Mouse (Mus musculus) heart, embryonic 13.5 days (tissue): ENCODE results near the gene Mrpl53. TPM values are rescaled to one million over a fixed set of nuclear protein-coding genes. Genes with fewer than 3 reads are reported as not detected.

ENCODE experiments used
- ATAC-seq: fragments of 200-750 bp; cut with Nextera tagmentation; 2 replicates; pipeline ENCODE4 v1.8.0; 2017; ENCODE audit warnings: moderate TSS enrichment; ENCODE audit not compliant: insufficient number of reproducible peaks, low FRiP score, low TSS enrichment; ENCODE audit errors: extremely low read depth
- H3K27ac ChIP-seq: fragments of 300-500 bp; sonication (generic); replicated peaks from 2 replicates; pipeline ENCODE4 v1.5.1; 2015; ENCODE audit warnings: moderate library complexity, mild to moderate bottlenecking, inconsistent platforms
- H3K27me3 ChIP-seq: fragments of 300-500 bp; sonication (generic); replicated peaks from 2 replicates; pipeline ENCODE4 v1.6.1; 2015; ENCODE audit warnings: mild to moderate bottlenecking, inconsistent platforms
- H3K36me3 ChIP-seq: fragments of 300-500 bp; sonication (generic); 2 replicates; pipeline ENCODE4 v1.6.1; 2015; ENCODE audit warnings: mild to moderate bottlenecking, inconsistent platforms
- H3K4me1 ChIP-seq: fragments of 300-500 bp; sonication (generic); 2 replicates; pipeline ENCODE4 v1.6.1; 2015; ENCODE audit warnings: inconsistent platforms
- H3K4me2 ChIP-seq: fragments of 300-500 bp; sonication (generic); 2 replicates; pipeline ENCODE4 v1.6.1; 2015; ENCODE audit warnings: inconsistent platforms, mild to moderate bottlenecking, moderate library complexity
- H3K4me3 ChIP-seq: fragments of 300-500 bp; sonication (generic); 2 replicates; pipeline ENCODE4 v1.5.1; 2015; ENCODE audit warnings: moderate library complexity, mild to moderate bottlenecking, inconsistent platforms
- H3K9ac ChIP-seq: fragments of 300-500 bp; sonication (generic); 2 replicates; pipeline ENCODE4 v1.6.1; 2015; ENCODE audit warnings: inconsistent platforms, mild to moderate bottlenecking, moderate library complexity
- H3K9me3 ChIP-seq: fragments of 300-500 bp; sonication (generic); 2 replicates; pipeline ENCODE4 v1.6.1; 2016; ENCODE audit warnings: inconsistent platforms
- WGBS: fragments of 180-500 bp; shearing (Covaris S2); methylation state at CpG from one replicate; pipeline ENCODE4 v1.1.7; 2015; ENCODE audit warnings: mixed read lengths; 5-methylcytosine and 5-hydroxymethylcytosine counted together
- polyA plus RNA-seq: library from polyadenylated mRNA; unstranded; fragments of >200 nt; fragmentation: Nextera tagmentation; extraction: Ambion mirVana; gene quantifications from 2 replicates; pipeline ENCODE4 v1.2.1, GENCODE M21; 2015

Gene Mrpl53
- polyA plus RNA-seq, 1 experiment from 2014 or later = 134 TPM

GRCm38 (mm10) chr6:83116373-83117164 is 7.7 kb downstream of the Mrpl53 start:
- Histone ChIP-seq H3K9me3 (no peaks in the 10 kb centered on the region), H3K4me3 (peak overlapping the region; percentile 80), H3K4me1 (peaks cover 52% of the 10 kb centered on the region), H3K27ac (peak overlapping the region; percentile 84; the same call in 1 of the 2 replicates), H3K9ac (peak overlapping the region; percentile 93), H3K27me3 (no peaks in the 10 kb centered on the region), H3K36me3 (peaks cover 36% of the 10 kb centered on the region), H3K4me2 (peak overlapping the region; percentile 98)
- 72% methylated on average over 11 of the region's 11 CpGs for WGBS
- no peak for ATAC-seq

GRCm38 (mm10) chr6:83117165-83117438 is 8.3 kb downstream of the Mrpl53 start:
- no peaks in the 10 kb centered on the region for H3K27me3 ChIP-seq
- ATAC-seq = no peak
- no peak overlapping the region for H3K27ac ChIP-seq
- no peak overlapping the region; the same call in 1 of the 2 replicates for H3K4me3 ChIP-seq
- H3K4me1 ChIP-seq = peaks cover 48% of the 10 kb centered on the region
- no peaks in the 10 kb centered on the region for H3K9me3 ChIP-seq
- H3K4me2 ChIP-seq = no peak overlapping the region
- 80% methylated on average over 4 of the region's 4 CpGs for WGBS
- peaks cover 32% of the 10 kb centered on the region for H3K36me3 ChIP-seq
- H3K9ac ChIP-seq = peak overlapping the region; percentile 93; the same call in 1 of the 2 replicates

- Histone ChIP-seq H3K9ac (no peak overlapping the region), H3K4me1 (peaks cover 51% of the 10 kb centered on the region), H3K27ac (no peak overlapping the region), H3K27me3 (no peaks in the 10 kb centered on the region), H3K4me3 (no peak overlapping the region), H3K4me2 (no peak overlapping the region), H3K9me3 (no peaks in the 10 kb centered on the region), H3K36me3 (peaks cover 31% of the 10 kb centered on the region)
- ATAC-seq = no peak
- WGBS = 91% methylated on average over 13 of the region's 13 CpGs
These were observed 8.8 kb downstream of the Mrpl53 start for GRCm38 (mm10) chr6:83117616-83118015.

GRCm38 (mm10) chr6:83118369-83118768 is 9.5 kb downstream of the Mrpl53 start:
- Histone ChIP-seq H3K27ac (no peak overlapping the region), H3K27me3 (no peaks in the 10 kb centered on the region), H3K9me3 (no peaks in the 10 kb centered on the region), H3K9ac (no peak overlapping the region), H3K36me3 (peaks cover 31% of the 10 kb centered on the region), H3K4me2 (no peak overlapping the region), H3K4me1 (peaks cover 57% of the 10 kb centered on the region), H3K4me3 (no peak overlapping the region)
- ATAC-seq = no peak
- WGBS = 83% methylated on average over 11 of the region's 11 CpGs

- H3K36me3 ChIP-seq = peaks cover 36% of the 10 kb centered on the region
- WGBS = 74% methylated on average over 14 of the region's 14 CpGs
- H3K4me2 ChIP-seq = no peak overlapping the region
- H3K9ac ChIP-seq = peak overlapping the region; percentile 93; the same call in 1 of the 2 replicates
- peaks cover 60% of the 10 kb centered on the region for H3K4me1 ChIP-seq
- no peaks in the 10 kb centered on the region for H3K27me3 ChIP-seq
- no peak for ATAC-seq
- no peak overlapping the region for H3K4me3 ChIP-seq
- H3K27ac ChIP-seq = 0 out of 2 replicates have a peak overlapping the region, but pooled peaks have one; percentile 20
- H3K9me3 ChIP-seq = no peaks in the 10 kb centered on the region
These were observed 10.2 kb downstream of the Mrpl53 start for GRCm38 (mm10) chr6:83118825-83119733.

- H3K36me3 ChIP-seq = peaks cover 36% of the 10 kb centered on the region
- WGBS = 75% methylated on average over 7 of the region's 7 CpGs
- peak overlapping the region; percentile 80; the same call in 1 of the 2 replicates for H3K4me3 ChIP-seq
- peaks cover 60% of the 10 kb centered on the region for H3K4me1 ChIP-seq
- no peaks in the 10 kb centered on the region for H3K9me3 ChIP-seq
- H3K9ac ChIP-seq = peak overlapping the region; percentile 93
- no peak overlapping the region for H3K27ac ChIP-seq
- peak overlapping the region; percentile 99 for H3K4me2 ChIP-seq
- ATAC-seq = no peak
- H3K27me3 ChIP-seq = no peaks in the 10 kb centered on the region
These were observed 10.9 kb downstream of the Mrpl53 start for GRCm38 (mm10) chr6:83119734-83120051.

- peaks cover 58% of the 10 kb centered on the region for H3K4me1 ChIP-seq
- H3K9me3 ChIP-seq = no peaks in the 10 kb centered on the region
- peak within 1 kb of the TSS; percentile 94 for H3K9ac ChIP-seq
- no peaks in the 10 kb centered on the region for H3K27me3 ChIP-seq
- peaks cover 36% of the 10 kb centered on the region for H3K36me3 ChIP-seq
- WGBS = under 1% methylated on average over 38 of the region's 38 CpGs
- ATAC-seq = peak; percentile 86
- H3K4me3 ChIP-seq = peak within 1 kb of the TSS; percentile 80
- peak within 1 kb of the TSS; percentile 95 for H3K27ac ChIP-seq
- peak within 1 kb of the TSS; percentile 99 for H3K4me2 ChIP-seq
These were observed 12.4 kb downstream of the Mrpl53 start, which contains the start of gene Wbp1 for GRCm38 (mm10) chr6:83120930-83121862. TSS of gene Wbp1 (minus strand) at chr6:83121559.

GRCm38 (mm10) chr6:83121863-83122710 is 13.2 kb downstream of the Mrpl53 start:
- H3K4me2 ChIP-seq = peak overlapping the region; percentile 99
- peak; percentile 51 for ATAC-seq
- H3K9ac ChIP-seq = peak overlapping the region; percentile 94
- peak overlapping the region; percentile 80 for H3K4me3 ChIP-seq
- H3K36me3 ChIP-seq = peaks cover 32% of the 10 kb centered on the region
- H3K27me3 ChIP-seq = no peaks in the 10 kb centered on the region
- 2% methylated on average over 52 of the region's 52 CpGs for WGBS
- H3K4me1 ChIP-seq = peaks cover 49% of the 10 kb centered on the region
- H3K27ac ChIP-seq = peak overlapping the region; percentile 95
- no peaks in the 10 kb centered on the region for H3K9me3 ChIP-seq

- Histone ChIP-seq H3K36me3 (peaks cover 23% of the 10 kb centered on the region), H3K4me3 (peak overlapping the region; percentile 80), H3K4me1 (peaks cover 45% of the 10 kb centered on the region), H3K27me3 (no peaks in the 10 kb centered on the region), H3K4me2 (peak overlapping the region; percentile 99), H3K9me3 (no peaks in the 10 kb centered on the region), H3K9ac (peak overlapping the region; percentile 94; the same call in 1 of the 2 replicates), H3K27ac (no peak overlapping the region)
- WGBS = 84% methylated on average over 5 of the region's 5 CpGs
- no peak for ATAC-seq
These were observed 14.1 kb downstream of the Mrpl53 start for GRCm38 (mm10) chr6:83122961-83123360.

GRCm38 (mm10) chr6:83124851-83125312 is 16.0 kb downstream of the Mrpl53 start:
- H3K27ac ChIP-seq = peak overlapping the region; percentile 46
- under 1% methylated on average over 30 of the region's 30 CpGs for WGBS
- ATAC-seq = no peak
- peak overlapping the region; percentile 77 for H3K4me3 ChIP-seq
- H3K4me2 ChIP-seq = peak overlapping the region; percentile 96
- H3K9me3 ChIP-seq = no peaks in the 10 kb centered on the region
- H3K36me3 ChIP-seq = 0 out of 2 replicates have a peak, but pooled peaks cover 5% of the 10 kb centered on the region
- peak overlapping the region; percentile 88 for H3K9ac ChIP-seq
- peaks cover 36% of the 10 kb centered on the region for H3K4me1 ChIP-seq
- H3K27me3 ChIP-seq = no peaks in the 10 kb centered on the region
